Mouse (Mus musculus): Measurements from ENCODE around the gene Dnaaf2. TPM values are rescaled to one million over a fixed set of nuclear protein-coding genes. Genes with fewer than 3 reads are reported as not detected.
A peak's percentile ranks its signal among the peaks of the same experiment; 100 is the strongest.
"Not testable (repeated sequence)": the region's sequence is repeated elsewhere in the genome, so short reads cannot be mapped to it uniquely, and the experiment has no call there.

The Dnaaf2 gene
- polyA plus RNA-seq, 1 experiment from 2014 or later = 3.0 TPM

- peak overlapping the region; percentile 83; the same call in 1 of the 2 replicates for H3K4me3 ChIP-seq (ENCODE audit: low read depth, low read length)
- DNase-seq = no peak
- ATAC-seq = peak; percentile 20
These were observed 38.7 kb downstream of the Dnaaf2 start for GRCm38 (mm10) chr12:69159578-69159940.

GRCm38 (mm10) chr12:69158765-69159577, 39.3 kb downstream of the Dnaaf2 start, which contains the start of gene Rps29:
Gene Rps29 (minus strand): TSS chr12:69159186.
- H3K4me2 ChIP-seq (ENCODE audit: low read depth, low read length) = peak within 1 kb of the TSS; percentile 77
- H3K9me3 ChIP-seq (ENCODE audit: low read length); H3K27me3 ChIP-seq (ENCODE audit: insufficient read depth, low read length): not testable (repeated sequence)
- ATAC-seq = peak; percentile 97
- peak; percentile 98 for DNase-seq
- peaks cover 12% of the 10 kb centered on the region for H3K36me3 ChIP-seq (replicated peaks; ENCODE audit: insufficient read depth, low read length)
- under 1% methylated on average over 57 of the region's 68 CpGs for WGBS (ENCODE audit: insufficient replicate concordance)
- peak within 1 kb of the TSS; percentile 83 for H3K4me3 ChIP-seq (ENCODE audit: low read depth, low read length)
- H3K9ac ChIP-seq (replicated peaks) = peak within 1 kb of the TSS; percentile 93
- H3K4me1 ChIP-seq (ENCODE audit: insufficient read depth) = peaks cover 15% of the 10 kb centered on the region
- peak within 1 kb of the TSS; percentile 97 for H3K27ac ChIP-seq (ENCODE audit: low read depth)

More at GRCm38 (mm10) chr12:69159578-69159940, 38.7 kb downstream of the Dnaaf2 start:
- Histone ChIP-seq H3K4me1 (ENCODE audit: insufficient read depth) (peaks cover 15% of the 10 kb centered on the region), H3K9me3 (ENCODE audit: low read length) (no peaks in the 10 kb centered on the region), H3K9ac (replicated peaks) (no peak overlapping the region), H3K27me3 (ENCODE audit: insufficient read depth, low read length) (no peaks in the 10 kb centered on the region), H3K27ac (ENCODE audit: low read depth) (peak overlapping the region; percentile 58; the same call in 1 of the 2 replicates), H3K36me3 (replicated peaks; ENCODE audit: insufficient read depth, low read length) (peaks cover 12% of the 10 kb centered on the region), H3K4me2 (ENCODE audit: low read depth, low read length) (peak overlapping the region; percentile 49)
- WGBS (ENCODE audit: insufficient replicate concordance) = 3% methylated on average over 9 of the region's 9 CpGs
- peak; percentile 86 for TF ChIP-seq CTCF (IDR thresholded peaks at IDR 0.05; ENCODE audit: low read depth)
- no peak for TF ChIP-seq EP300 (IDR thresholded peaks at IDR 0.05; ENCODE audit: low read depth)

GRCm38 (mm10) chr12:69158366-69158764, 39.9 kb downstream of the Dnaaf2 start:
- peaks cover 12% of the 10 kb centered on the region for H3K36me3 ChIP-seq (replicated peaks; ENCODE audit: insufficient read depth, low read length)
- DNase-seq = no peak
- TF ChIP-seq EP300 (IDR thresholded peaks at IDR 0.05; ENCODE audit: low read depth) (no peak), CTCF (IDR thresholded peaks at IDR 0.05; ENCODE audit: low read depth) (no peak)
- peaks cover 15% of the 10 kb centered on the region for H3K4me1 ChIP-seq (ENCODE audit: insufficient read depth)
- H3K9me3 ChIP-seq (ENCODE audit: low read length) = no peaks in the 10 kb centered on the region
- H3K9ac ChIP-seq (replicated peaks) = peak overlapping the region; percentile 93
- H3K4me3 ChIP-seq (ENCODE audit: low read depth, low read length) = peak overlapping the region; percentile 83
- peak overlapping the region; percentile 97 for H3K27ac ChIP-seq (ENCODE audit: low read depth)
- under 1% methylated on average over 19 of the region's 19 CpGs for WGBS (ENCODE audit: insufficient replicate concordance)
- no peaks in the 10 kb centered on the region for H3K27me3 ChIP-seq (ENCODE audit: insufficient read depth, low read length)
- no peak; the same call in 1 of the 2 replicates for ATAC-seq
- peak overlapping the region; percentile 77 for H3K4me2 ChIP-seq (ENCODE audit: low read depth, low read length)

- peaks cover 12% of the 10 kb centered on the region for H3K36me3 ChIP-seq (replicated peaks; ENCODE audit: insufficient read depth, low read length)
- H3K9ac ChIP-seq (replicated peaks) = no peak overlapping the region
- H3K27me3 ChIP-seq (ENCODE audit: insufficient read depth, low read length) = no peaks in the 10 kb centered on the region
- peaks cover 15% of the 10 kb centered on the region for H3K4me1 ChIP-seq (ENCODE audit: insufficient read depth)
- DNase-seq (no peak), ATAC-seq (no peak)
- H3K4me2 ChIP-seq (ENCODE audit: low read depth, low read length) = peak overlapping the region; percentile 77
- 90% methylated on average over 2 of the region's 2 CpGs for WGBS (ENCODE audit: insufficient replicate concordance)
- H3K4me3 ChIP-seq (ENCODE audit: low read depth, low read length) = peak overlapping the region; percentile 83
- H3K9me3 ChIP-seq (ENCODE audit: low read length) = no peaks in the 10 kb centered on the region
- peak overlapping the region; percentile 12; the same call in 1 of the 2 replicates for H3K27ac ChIP-seq (ENCODE audit: low read depth)
- TF ChIP-seq CTCF (IDR thresholded peaks at IDR 0.05; ENCODE audit: low read depth) (no peak), EP300 (IDR thresholded peaks at IDR 0.05; ENCODE audit: low read depth) (no peak)
These were observed 41.1 kb downstream of the Dnaaf2 start for GRCm38 (mm10) chr12:69157107-69157506.

GRCm38 (mm10) chr12:69156436-69156835, 41.8 kb downstream of the Dnaaf2 start:
- H3K27me3 ChIP-seq (ENCODE audit: insufficient read depth, low read length) = no peaks in the 10 kb centered on the region
- H3K36me3 ChIP-seq (replicated peaks; ENCODE audit: insufficient read depth, low read length) = peaks cover 12% of the 10 kb centered on the region
- ATAC-seq (no peak), DNase-seq (no peak)
- peak overlapping the region; percentile 12; the same call in 1 of the 2 replicates for H3K27ac ChIP-seq (ENCODE audit: low read depth)
- peaks cover 15% of the 10 kb centered on the region for H3K4me1 ChIP-seq (ENCODE audit: insufficient read depth)
- no peak overlapping the region for H3K4me3 ChIP-seq (ENCODE audit: low read depth, low read length)
- no peak overlapping the region for H3K4me2 ChIP-seq (ENCODE audit: low read depth, low read length)
- H3K9me3 ChIP-seq (ENCODE audit: low read length) = no peaks in the 10 kb centered on the region
- 74% methylated on average over 4 of the region's 4 CpGs for WGBS (ENCODE audit: insufficient replicate concordance)
- H3K9ac ChIP-seq (replicated peaks) = no peak overlapping the region
- no peak for TF ChIP-seq CTCF (IDR thresholded peaks at IDR 0.05; ENCODE audit: low read depth)
- TF ChIP-seq EP300 (IDR thresholded peaks at IDR 0.05; ENCODE audit: low read depth) = no peak

GRCm38 (mm10) chr12:69155923-69156322, 42.3 kb downstream of the Dnaaf2 start:
- Histone ChIP-seq H3K9ac (replicated peaks) (no peak overlapping the region), H3K4me1 (ENCODE audit: insufficient read depth) (peaks cover 15% of the 10 kb centered on the region), H3K9me3 (ENCODE audit: low read length) (no peaks in the 10 kb centered on the region), H3K4me3 (ENCODE audit: low read depth, low read length) (no peak overlapping the region), H3K36me3 (replicated peaks; ENCODE audit: insufficient read depth, low read length) (peaks cover 12% of the 10 kb centered on the region), H3K27me3 (ENCODE audit: insufficient read depth, low read length) (no peaks in the 10 kb centered on the region), H3K4me2 (ENCODE audit: low read depth, low read length) (no peak overlapping the region), H3K27ac (ENCODE audit: low read depth) (no peak overlapping the region)
- DNase-seq = no peak
- TF ChIP-seq EP300 (IDR thresholded peaks at IDR 0.05; ENCODE audit: low read depth) (no peak), CTCF (IDR thresholded peaks at IDR 0.05; ENCODE audit: low read depth) (no peak)
- ATAC-seq = no peak
- 73% methylated on average over 2 of the region's 2 CpGs for WGBS (ENCODE audit: insufficient replicate concordance)
